Mouse (Mus musculus) liver, postnatal 0 days (tissue): ENCODE results near the gene Pdlim7.

Experiments
- CTCF ChIP-seq: sonication (generic); IDR thresholded peaks from 2 replicates; pipeline ENCODE4 v1.5.1; 2016; ENCODE audit warnings: antibody characterized with exemption, low read depth
- EP300 ChIP-seq: IDR thresholded peaks from 2 replicates; pipeline ENCODE4 v1.6.1; 2016; ENCODE audit warnings: antibody characterized with exemption, low read depth, mild to moderate bottlenecking

GRCm38 (mm10) chr13:55510668-55511491 lies 2.6 kb downstream of the Pdlim7 start:
- peak; percentile 31 for TF ChIP-seq CTCF
- no peak for TF ChIP-seq EP300
